ENCODE assay signal across 28 mouse cellular contexts in the genomic region with DNA sequence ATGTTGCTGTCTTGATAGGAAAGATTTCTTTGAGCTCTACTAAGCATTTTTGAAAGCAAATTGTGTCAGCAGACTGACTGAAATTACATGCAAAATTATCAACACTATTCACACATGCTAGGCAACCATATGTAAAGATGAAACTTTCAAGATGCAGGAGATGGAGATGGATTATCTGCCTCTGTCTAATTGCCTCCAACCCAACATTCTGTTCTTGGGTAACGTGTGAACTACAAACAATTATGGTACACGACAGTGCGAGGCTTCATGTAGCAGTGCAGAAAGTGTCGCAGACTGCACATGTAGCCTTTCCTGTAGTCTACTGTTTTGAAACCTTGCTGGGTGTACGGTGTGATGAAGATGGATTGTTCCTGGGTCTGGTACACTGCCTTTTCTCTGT.
"Had no signal": no experiment of that assay in that cellular context is flagged by ENCODE, and none has a peak within 500 bp of the region (broad histone marks: within the 10 kb centered on the region; RNA-seq: fewer than 3 reads in every experiment).

No protein-coding gene starts in this region.

- H3K9ac ChIP-seq: heart, embryonic 13.5 days; heart, embryonic 15.5 days; hindbrain, embryonic 13.5 days; hindbrain, embryonic 15.5 days; kidney, embryonic 15.5 days; limb, embryonic 13.5 days; limb, embryonic 15.5 days; liver, embryonic 12.5 days; liver, embryonic 14.5 days had no signal

- H3K4me1 ChIP-seq: heart, embryonic 13.5 days; heart, embryonic 15.5 days; kidney, embryonic 15.5 days; limb, embryonic 13.5 days; limb, embryonic 15.5 days had no signal

- H3K27me3 ChIP-seq: heart, embryonic 13.5 days; heart, embryonic 15.5 days; hindbrain, embryonic 13.5 days; hindbrain, embryonic 15.5 days; kidney, embryonic 15.5 days; limb, embryonic 13.5 days; limb, embryonic 15.5 days; liver, embryonic 12.5 days had no signal

- ATAC-seq: hindbrain, postnatal 0 days; intestine, embryonic 16.5 days; liver, embryonic 12.5 days had no signal

- H3K9me3 ChIP-seq: heart, embryonic 13.5 days; heart, embryonic 15.5 days; hindbrain, embryonic 13.5 days; hindbrain, embryonic 15.5 days; kidney, embryonic 15.5 days; limb, embryonic 13.5 days; limb, embryonic 15.5 days; liver, embryonic 12.5 days had no signal

- DNase-seq: gastrocnemius, postnatal 14 days; gastrocnemius, postnatal 36 days; heart, adult 11 months; heart, adult 2 months; heart, postnatal 14 days; heart, postnatal 36 days; kidney, adult 11 months; kidney, adult 2 months; kidney, adult 9 months; kidney, postnatal 25 days; kidney, postnatal 4 days; layer of hippocampus, adult 9-11 months; layer of hippocampus, postnatal 36 days; left cerebral cortex, postnatal 4 days had no signal

- H3K36me3 ChIP-seq: hindbrain, embryonic 15.5 days had no signal

- H3K27ac ChIP-seq: heart, adult 2 months; heart, embryonic 13.5 days; heart, embryonic 15.5 days; hindbrain, embryonic 13.5 days; hindbrain, embryonic 15.5 days; hindbrain, postnatal 0 days; kidney, embryonic 15.5 days; kidney, postnatal 0 days; layer of hippocampus, adult 2 months; limb, embryonic 13.5 days; limb, embryonic 15.5 days; liver, embryonic 12.5 days; liver, embryonic 14.5 days had no signal

- H3K4me2 ChIP-seq: heart, embryonic 11.5 days; heart, embryonic 13.5 days; heart, embryonic 15.5 days; hindbrain, embryonic 13.5 days; hindbrain, embryonic 15.5 days; kidney, embryonic 15.5 days; limb, embryonic 13.5 days; limb, embryonic 15.5 days; liver, embryonic 12.5 days had no signal

- H3K4me3 ChIP-seq: heart, adult 2 months; heart, embryonic 13.5 days; heart, embryonic 15.5 days; hindbrain, embryonic 13.5 days; hindbrain, embryonic 15.5 days; kidney, embryonic 15.5 days; layer of hippocampus, adult 2 months; limb, embryonic 13.5 days; limb, embryonic 15.5 days; liver, embryonic 12.5 days had no signal
